Mouse (Mus musculus): ENCODE results near the gene Slc35d1.
"Not testable (repeated sequence)": the region's sequence is repeated elsewhere in the genome, so short reads cannot be mapped to it uniquely, and the experiment has no call there.

Gene Slc35d1

GRCm38 (mm10) chr4:103180300-103180888, 34.6 kb downstream of the Slc35d1 start:
- DNase-seq, result no peak

GRCm38 (mm10) chr4:103179581-103179980, 35.4 kb downstream of the Slc35d1 start:
- no peak for DNase-seq

GRCm38 (mm10) chr4:103178635-103179318, 36.2 kb downstream of the Slc35d1 start:
- peak; percentile 38 for DNase-seq

GRCm38 (mm10) chr4:103177681-103178080, 37.3 kb downstream of the Slc35d1 start:
- DNase-seq, result no peak

- DNase-seq, result no peak
These were observed 41.0 kb downstream of the Slc35d1 start for GRCm38 (mm10) chr4:103174001-103174400.

- no peak for DNase-seq
These were observed 41.5 kb downstream of the Slc35d1 start for GRCm38 (mm10) chr4:103173507-103173906.

- DNase-seq, result no peak
These were observed 43.7 kb downstream of the Slc35d1 start for GRCm38 (mm10) chr4:103171256-103171655.

GRCm38 (mm10) chr4:103166198-103166597, 48.8 kb downstream of the Slc35d1 start:
- not testable (repeated sequence) for DNase-seq

- no peak for DNase-seq
These were observed 56.2 kb downstream of the Slc35d1 start for GRCm38 (mm10) chr4:103158781-103159180.

GRCm38 (mm10) chr4:103151946-103152345, 63.0 kb downstream of the Slc35d1 start:
- DNase-seq, result no peak

- DNase-seq, result peak; percentile 88
These were observed 68.6 kb downstream of the Slc35d1 start for GRCm38 (mm10) chr4:103146339-103146738.

- DNase-seq, result no peak
These were observed 78.0 kb downstream of the Slc35d1 start for GRCm38 (mm10) chr4:103136946-103137345.

- DNase-seq, result no peak
These were observed 88.4 kb downstream of the Slc35d1 start for GRCm38 (mm10) chr4:103126533-103126932.

- no peak for DNase-seq
These were observed 91.4 kb downstream of the Slc35d1 start for GRCm38 (mm10) chr4:103123606-103124005.

GRCm38 (mm10) chr4:103123086-103123485, 91.9 kb downstream of the Slc35d1 start:
- DNase-seq, result no peak

- no peak for DNase-seq
These were observed 94.0 kb downstream of the Slc35d1 start for GRCm38 (mm10) chr4:103120874-103121389.
